Mouse (Mus musculus) CD8-positive naive resting alpha-beta T cell, adult 2 months (primary cell): ENCODE results near the gene Prlhr.

Source experiments
- DNase-seq, 2 experiments: peaks; one replicate each; pipeline ENCODE4 v3.0.0; 2022; ENCODE audit warnings: low read depth in 2 of 2, low spot score in 2 of 2

Gene Prlhr

GRCm38 (mm10) chr19:60432347-60433129, 35.6 kb downstream of the Prlhr start:
- no peak for DNase-seq

DNA sequence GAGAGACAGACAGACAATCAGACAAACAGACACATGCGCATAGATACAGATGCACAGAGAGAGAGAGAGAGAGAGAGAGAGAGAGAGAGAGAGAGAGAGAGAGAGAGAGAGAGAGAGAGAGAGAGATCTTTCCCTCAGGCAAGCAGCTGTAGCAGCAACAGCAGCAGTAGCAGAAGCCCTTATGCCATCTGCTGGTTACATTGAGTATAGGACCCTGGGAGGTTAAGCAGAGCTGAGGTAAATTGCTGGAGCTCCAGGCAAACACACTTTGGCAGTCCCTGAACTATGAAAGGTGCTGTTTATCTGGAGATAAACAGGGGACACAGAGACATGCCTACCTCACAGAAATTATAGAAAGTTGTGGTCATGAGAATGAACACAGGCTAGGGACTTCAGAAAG, 50.5 kb downstream of the Prlhr start:
- DNase-seq = no peak
